Mouse (Mus musculus) kidney, postnatal 36 days (tissue): Measurements from ENCODE around the gene Tstd2.
A peak's percentile ranks its signal among the peaks of the same experiment; 100 is the strongest.

Source experiments
- DNase-seq, 2 experiments: peaks; one replicate each; pipeline ENCODE4 v3.0.0; 2021 to 2022; ENCODE audit warnings: mixed read lengths in 2 of 2

The Tstd2 gene

DNA sequence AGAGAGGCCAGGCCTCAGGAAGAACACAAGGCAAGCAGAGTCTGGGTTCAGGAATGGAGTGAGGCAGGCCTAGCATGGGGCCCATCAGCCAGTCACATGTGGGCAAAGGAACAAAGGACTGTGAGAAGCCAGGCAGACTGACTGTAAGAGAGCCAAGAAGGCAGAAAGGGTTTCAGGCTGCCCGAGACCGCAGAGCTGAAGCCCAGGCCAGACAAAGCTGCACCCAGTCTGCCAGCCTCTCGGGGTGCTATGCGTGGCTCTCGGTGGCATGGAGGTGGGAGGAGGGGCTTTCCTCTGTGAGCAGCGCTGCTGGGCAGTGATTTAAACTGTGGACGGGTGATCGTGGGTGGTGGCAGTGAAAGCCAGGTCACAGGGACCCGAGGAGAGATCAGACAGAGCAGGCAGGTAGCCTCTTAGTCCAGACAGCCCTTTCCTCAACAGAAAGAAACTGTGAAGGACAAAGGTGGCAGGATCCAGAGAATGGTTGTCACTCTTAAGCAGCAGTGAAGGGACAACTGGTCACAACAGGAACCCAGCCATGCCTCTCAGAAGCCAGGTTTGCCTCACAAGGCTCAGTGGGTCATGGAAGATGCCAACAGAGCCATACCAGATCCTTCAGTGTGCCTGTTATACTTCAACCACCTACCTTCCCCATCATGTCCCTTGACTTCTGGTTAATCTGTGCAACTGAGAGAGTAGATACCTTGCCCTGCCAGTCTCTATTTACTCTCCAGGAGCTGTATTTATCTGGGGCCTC, 53.9 kb downstream of the Tstd2 start:
- no peak for DNase-seq

GRCm38 (mm10) chr4:46082555-46082954, 55.9 kb downstream of the Tstd2 start:
- no peak for DNase-seq

- no peak for DNase-seq
Observed at GRCm38 (mm10) chr4:46080261-46080660, 58.2 kb downstream of the Tstd2 start.

- DNase-seq: no peak
Observed at GRCm38 (mm10) chr4:46076892-46077291, 61.6 kb downstream of the Tstd2 start.

- no peak for DNase-seq
Observed at GRCm38 (mm10) chr4:46075664-46076063, 62.8 kb downstream of the Tstd2 start.

- no peak for DNase-seq
Observed at GRCm38 (mm10) chr4:46073736-46074135, 64.8 kb downstream of the Tstd2 start.

DNA sequence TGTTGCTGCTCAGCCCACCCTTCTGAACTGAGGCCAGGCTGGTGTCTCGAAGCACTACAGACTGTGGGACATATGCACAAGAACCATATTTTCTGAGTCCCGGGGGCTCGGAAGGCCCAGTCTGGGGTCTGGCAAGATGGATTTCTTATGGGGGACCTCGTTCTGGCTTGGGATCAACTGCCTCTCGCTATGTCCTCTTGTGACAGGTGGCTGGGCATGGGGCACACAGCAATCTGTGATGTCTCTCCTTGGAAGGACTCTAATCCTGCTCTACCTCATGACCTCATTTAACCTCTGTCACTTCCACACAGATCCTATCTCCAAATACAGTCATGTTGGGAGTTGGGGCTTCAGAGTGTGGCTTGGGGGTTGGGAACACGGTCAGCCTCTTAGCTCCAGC, 65.9 kb downstream of the Tstd2 start:
- no peak for DNase-seq

DNA sequence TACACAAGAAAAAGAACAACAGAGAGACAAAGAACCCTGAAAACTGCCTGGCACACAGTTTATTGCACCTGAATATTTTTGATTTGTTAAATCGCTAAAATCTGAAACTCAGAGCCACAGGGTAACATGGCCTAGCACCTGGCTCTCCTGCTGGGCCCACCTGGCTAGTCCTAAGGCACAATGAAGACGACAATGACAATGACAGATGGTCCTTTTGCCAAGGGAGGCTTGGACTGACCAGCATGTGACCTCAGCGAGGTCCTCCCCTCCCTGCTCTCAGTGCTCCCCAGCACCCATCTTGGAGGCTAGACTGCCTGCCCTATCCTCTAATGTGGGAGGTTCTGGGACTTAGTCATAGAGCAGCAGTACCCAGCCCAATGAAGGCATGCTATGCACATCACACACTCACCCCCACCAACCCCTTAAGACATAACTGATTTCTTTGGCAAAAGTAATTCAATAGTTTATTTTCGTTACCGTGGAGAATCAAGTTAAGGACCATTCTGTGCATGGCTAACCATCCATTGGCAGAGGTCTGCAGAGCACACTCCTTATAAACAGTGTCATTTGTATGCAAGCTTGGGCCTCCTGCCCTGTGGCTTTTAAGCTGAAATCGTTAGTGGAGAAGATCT, 68.5 kb downstream of the Tstd2 start:
- no peak for DNase-seq

GRCm38 (mm10) chr4:46068573-46068972, 69.9 kb downstream of the Tstd2 start:
- DNase-seq: no peak

GRCm38 (mm10) chr4:46068060-46068459, 70.4 kb downstream of the Tstd2 start:
- DNase-seq: no peak

GRCm38 (mm10) chr4:46065695-46066340, 72.7 kb downstream of the Tstd2 start:
- DNase-seq: peak in 1 of 2 experiments; percentile 13

DNA sequence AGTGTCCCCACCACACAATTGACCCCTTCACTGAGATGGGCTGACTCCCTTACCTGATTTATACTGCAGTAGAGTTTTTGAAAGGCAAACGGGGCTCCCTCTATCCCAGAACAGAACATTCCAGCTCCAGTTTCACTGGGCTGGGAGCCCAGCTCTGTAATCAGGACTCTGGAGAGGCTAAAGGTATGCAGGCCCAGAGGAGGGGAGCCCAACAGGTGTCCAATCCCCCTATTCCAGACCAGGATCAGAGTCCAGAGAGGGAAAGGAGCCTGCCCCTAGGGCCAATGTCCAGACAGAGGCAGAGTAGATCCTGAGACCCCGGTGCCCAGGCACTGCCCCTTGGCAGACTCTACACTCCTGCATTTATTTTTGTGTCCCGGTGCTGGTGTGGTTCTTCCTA, 73.5 kb downstream of the Tstd2 start:
- peak; percentile 17 for DNase-seq
